Mouse (Mus musculus) lung, postnatal 14 days (tissue): Measurements from ENCODE around the gene Kmt2d.
"Not testable (repeated sequence)": the region's sequence is repeated elsewhere in the genome, so short reads cannot be mapped to it uniquely, and the experiment has no call there.

Source experiments
- DNase-seq: peaks from one replicate; pipeline ENCODE4 v3.0.0; 2021

The Kmt2d gene

DNA sequence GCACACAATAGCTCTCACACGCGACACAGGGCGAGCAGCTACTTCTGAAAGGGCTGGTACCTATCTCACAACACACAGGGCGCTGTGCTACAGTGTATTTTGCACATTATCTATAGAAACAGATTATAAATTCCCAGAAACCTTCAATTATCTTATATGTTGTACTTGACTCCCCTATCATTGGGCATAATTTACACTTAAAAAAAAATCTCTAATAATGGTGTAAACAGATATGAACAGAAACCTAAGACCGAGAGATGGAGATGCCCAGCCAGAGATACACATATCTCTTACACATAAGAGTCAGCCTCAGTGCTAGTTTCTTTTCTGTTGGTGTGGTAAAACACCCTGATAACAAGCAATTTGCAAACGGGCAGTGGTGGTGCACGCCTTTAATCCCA is 43.4 kb downstream of the Kmt2d start:
- no peak for DNase-seq

GRCm38 (mm10) chr15:98823434-98823833 is 47.6 kb downstream of the Kmt2d start:
- DNase-seq: no peak

GRCm38 (mm10) chr15:98822147-98822546 is 48.9 kb downstream of the Kmt2d start:
- no peak for DNase-seq

GRCm38 (mm10) chr15:98821403-98821802 is 49.6 kb downstream of the Kmt2d start:
- DNase-seq: peak; percentile 24

- DNase-seq: no peak
These were observed 50.1 kb downstream of the Kmt2d start for GRCm38 (mm10) chr15:98820937-98821336.

GRCm38 (mm10) chr15:98818171-98818570 is 52.8 kb downstream of the Kmt2d start:
- DNase-seq: no peak

DNA sequence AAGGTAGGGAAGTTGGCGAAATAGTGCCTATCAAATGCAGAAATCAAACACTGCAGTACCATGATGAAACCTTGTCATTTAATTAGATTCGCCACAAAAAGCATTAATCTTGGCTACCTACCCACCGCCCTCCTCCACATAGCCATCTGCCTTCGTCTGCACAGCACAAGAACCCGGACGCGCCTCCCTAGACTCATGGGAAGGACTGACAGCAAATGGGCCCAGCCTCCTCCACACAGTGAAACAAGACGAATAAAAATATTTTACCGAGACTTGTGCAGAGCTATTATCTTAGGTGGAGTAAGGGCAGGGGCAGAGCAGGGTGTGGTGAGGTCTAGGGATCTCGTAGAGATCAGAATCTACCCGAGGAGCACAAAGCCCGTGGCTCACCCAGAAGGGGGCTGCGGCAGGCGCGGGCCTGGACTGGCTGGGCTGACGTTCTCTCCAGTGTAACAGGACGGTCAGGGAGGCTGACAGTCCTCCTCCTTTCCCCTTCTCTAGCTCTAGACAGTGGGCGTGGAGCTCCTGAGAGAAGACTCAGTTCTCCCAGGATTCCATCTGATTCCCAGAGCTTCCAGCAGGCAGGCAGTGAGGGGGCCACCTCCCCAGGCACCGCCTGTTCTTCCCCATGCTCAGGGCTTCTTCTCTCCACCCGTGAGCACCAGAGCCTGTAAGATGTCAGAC is 58.1 kb downstream of the Kmt2d start:
- no peak for DNase-seq

DNA sequence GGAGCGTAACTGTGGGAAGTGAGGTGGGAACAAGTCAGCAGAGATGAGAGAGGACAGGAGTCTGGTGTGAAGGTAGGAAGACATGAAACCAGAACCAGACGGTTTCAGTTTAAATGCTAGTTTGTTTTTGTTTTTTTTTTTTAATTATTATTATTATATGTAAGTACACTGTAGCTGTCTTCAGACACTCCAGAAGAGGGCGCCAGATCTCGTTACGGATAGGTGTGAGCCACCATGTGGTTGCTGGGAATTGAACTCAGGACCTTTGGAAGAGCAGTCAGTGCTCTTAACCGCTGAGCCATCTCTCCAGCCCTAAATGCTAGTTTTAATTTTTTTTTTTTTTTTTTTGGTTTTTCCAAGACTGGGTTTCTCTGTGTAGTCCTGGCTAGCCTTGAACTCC is 60.8 kb downstream of the Kmt2d start:
- DNase-seq: not testable (repeated sequence)

DNA sequence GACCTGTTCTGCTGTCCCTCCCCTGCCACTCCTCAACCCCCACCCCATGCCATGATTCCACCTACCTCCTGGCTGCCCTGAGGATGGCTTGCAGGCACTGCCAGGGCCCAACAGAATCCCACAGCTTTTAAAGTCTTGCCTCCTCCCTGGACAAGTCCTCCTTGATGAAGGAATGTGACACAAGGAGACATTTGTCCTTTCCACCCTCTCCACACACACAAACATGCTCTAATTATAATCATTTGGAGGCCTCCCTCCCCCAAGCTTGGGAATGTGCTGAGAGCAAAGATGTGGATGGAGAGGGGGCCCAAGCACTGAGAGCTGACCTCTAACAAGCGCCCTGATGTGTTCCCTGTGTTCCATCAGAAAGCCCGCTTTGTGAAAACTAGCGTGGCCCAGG is 61.6 kb downstream of the Kmt2d start, which contains the start of gene Ddn:
Gene Ddn, minus strand, starts transcription at position 101 of the 400 bp plus-strand sequence.
- DNase-seq: no peak

- no peak for DNase-seq
These were observed 62.3 kb downstream of the Kmt2d start for GRCm38 (mm10) chr15:98808651-98809134.

- peak; percentile 46 for DNase-seq
These were observed 62.9 kb downstream of the Kmt2d start for GRCm38 (mm10) chr15:98807895-98808650.

- no peak for DNase-seq
These were observed 63.9 kb downstream of the Kmt2d start for GRCm38 (mm10) chr15:98806809-98807770.

- DNase-seq: no peak
These were observed 64.8 kb downstream of the Kmt2d start for GRCm38 (mm10) chr15:98806071-98806808.

GRCm38 (mm10) chr15:98805324-98806040 is 65.5 kb downstream of the Kmt2d start:
- peak; percentile 79 for DNase-seq

DNA sequence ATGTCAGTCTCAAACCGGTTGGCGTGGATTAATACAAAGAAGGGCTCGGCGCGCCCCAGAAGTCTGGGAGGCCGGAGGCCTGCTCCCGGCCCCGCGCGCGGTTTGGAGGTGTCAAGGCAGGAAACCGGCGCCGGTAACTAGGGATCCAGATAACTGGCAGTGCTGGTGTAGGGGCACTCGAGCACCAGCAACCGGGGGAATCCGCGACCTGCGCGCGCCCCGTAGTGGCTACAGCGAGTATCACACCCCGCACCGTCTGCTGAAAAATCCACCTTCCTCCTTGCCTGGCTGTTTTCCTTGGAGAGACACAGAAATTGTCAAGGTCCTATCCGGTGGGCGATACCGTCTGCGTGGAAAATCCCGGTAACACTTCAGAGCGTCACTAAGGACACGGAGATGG is 67.0 kb downstream of the Kmt2d start:
- peak; percentile 89 for DNase-seq

DNA sequence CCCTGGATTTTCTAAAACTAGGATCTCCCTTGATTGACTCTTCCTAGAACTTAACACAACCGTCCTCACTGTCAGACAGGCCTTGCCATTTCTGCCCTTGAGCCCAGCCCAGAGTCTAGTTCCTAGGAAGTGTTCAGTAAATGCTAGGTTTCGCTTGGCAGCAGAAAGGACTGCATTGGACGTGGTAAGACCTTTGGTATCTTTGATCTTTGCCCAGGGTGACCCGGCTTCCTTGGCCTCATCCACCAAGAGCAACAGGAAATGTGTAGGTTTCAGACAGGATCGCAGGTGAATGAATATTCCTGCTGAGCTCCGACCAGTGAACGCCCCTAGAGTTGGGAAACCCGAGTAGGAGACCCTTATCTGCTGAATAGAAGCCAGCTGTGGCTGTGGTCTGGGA is 68.1 kb downstream of the Kmt2d start:
- DNase-seq: no peak

DNA sequence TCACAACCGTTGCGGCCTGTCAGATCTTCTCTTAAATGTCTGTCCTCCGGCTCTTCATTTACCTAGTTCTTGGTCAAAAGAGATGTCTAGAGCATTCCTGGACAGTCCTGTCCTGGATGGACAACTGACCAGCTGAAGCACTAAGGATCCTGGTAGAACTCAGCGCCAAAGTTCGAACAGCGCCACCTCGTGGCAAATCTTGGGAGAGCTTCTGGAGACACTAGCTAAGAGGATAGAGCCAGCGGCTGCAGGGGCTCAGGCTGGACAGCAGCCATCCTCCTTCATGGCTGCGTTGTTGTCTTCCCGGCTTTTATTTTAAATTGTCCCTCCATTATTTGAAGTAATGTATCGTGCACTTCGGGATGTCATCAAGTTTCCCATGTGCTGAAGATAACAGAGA is 71.6 kb downstream of the Kmt2d start:
- DNase-seq: peak; percentile 90

DNA sequence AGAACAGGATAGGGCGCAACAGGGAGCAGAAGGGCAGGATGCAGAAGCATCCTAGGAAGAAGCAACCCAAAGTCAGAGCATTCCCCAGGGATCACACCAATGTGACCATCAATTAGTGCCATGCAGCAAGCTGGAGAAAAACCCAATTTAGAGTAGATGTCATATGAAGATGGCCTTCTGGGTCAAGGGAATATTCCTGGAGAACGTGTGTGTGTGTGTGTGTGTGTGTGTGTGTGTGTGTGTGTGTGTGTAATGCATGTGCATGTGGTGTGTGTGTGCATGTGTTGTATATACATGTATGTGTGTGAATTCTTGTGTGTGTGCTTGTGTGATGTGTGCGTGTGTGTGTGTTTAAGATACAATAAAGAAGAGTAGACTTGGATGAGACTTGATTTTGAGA is 72.1 kb downstream of the Kmt2d start:
- DNase-seq: no peak

DNA sequence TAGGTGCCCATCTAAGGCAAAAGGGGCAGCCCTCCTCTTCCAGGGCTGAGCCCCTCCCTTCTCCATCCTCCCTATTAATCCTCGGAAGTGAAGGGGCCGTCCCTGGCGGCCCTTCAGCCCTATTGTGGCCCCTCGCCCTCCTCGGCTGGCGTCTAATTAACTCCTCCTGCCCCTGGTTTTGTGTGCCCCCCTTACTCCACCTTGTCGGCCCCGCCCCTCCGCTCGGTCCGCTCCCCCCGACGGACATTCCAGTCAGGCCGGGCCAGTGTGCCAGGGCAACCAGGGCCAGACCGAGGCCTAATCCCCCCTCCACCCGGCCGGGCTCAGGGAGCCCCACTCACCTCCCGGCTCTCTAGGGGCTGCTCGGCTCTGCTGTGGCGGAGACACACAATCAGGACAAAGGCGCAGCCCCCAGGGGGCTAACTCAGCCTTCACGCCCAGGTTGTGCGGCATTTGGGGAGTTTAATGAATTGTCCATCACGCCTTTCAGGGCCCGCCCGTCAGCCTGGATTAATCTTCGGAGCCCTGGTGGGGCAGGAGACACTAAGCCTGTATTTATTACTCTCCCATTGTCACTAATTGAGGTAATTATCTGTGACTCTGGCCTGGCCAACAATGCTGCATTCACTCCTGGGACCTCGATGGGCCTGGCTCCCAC is 73.0 kb downstream of the Kmt2d start:
- no peak for DNase-seq

GRCm38 (mm10) chr15:98796803-98797595 is 74.0 kb downstream of the Kmt2d start:
- no peak for DNase-seq
